Mouse (Mus musculus): ENCODE results near the gene Gpx6.
A peak's percentile ranks its signal among the peaks of the same experiment; 100 is the strongest.

The Gpx6 gene

DNA sequence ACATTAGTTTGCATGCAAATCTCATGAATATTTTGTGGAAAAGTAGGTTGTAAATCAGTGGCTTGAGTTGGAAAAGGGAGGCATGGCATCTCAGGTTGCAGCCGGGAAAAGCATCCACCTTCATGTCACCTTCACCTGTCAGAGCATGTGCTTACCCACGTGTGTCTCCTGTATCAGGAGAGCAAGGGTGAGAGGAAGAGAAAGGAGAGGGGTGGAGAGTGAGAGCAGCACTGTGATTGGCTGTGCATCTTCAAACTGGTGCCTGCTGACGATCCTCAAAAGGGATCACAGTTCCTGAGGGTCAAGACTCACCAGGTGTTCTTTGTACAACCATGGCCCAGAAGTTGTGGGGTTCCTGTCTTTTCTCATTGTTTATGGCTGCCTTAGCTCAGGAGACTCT, at the start of gene Gpx6:
Gene Gpx6 (plus strand): TSS at position 200 of the 400 bp plus-strand sequence.
- no peak for ATAC-seq (ENCODE audit: low TSS enrichment)

DNA sequence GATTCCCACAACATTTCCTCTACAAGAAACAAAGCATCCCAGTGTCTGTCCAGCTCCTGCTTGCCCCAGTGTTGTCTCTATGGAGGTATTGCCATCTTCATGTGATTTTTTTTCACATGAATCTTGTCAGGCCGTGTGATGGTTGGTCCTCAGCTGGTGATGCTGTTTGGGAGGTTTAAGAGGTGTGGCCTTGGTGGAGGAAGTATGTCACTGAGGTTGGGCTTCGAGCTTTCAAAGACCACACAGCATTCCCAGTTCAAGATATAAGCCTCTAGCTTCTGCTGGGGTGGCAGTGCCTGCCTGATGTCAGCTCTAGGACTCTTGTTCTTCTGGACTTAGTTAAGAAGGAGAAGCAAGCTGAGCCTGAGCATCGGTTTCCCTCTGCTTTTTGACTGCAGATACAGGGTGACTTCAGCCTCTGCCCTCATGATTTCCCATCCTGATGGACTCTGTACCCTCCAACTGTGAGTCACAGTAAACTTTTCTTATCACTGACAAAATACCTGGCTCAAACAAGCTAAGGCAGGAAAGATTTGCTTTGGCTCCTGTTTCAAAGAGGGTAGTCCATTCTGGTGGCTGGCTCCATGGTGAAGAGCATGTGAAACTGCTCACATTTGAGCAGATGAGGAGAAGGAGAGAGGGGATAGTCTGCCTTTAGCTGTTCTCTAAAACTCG, 49.0 kb upstream of the Gpx6 start:
- ATAC-seq (ENCODE audit: low TSS enrichment), result no peak

DNA sequence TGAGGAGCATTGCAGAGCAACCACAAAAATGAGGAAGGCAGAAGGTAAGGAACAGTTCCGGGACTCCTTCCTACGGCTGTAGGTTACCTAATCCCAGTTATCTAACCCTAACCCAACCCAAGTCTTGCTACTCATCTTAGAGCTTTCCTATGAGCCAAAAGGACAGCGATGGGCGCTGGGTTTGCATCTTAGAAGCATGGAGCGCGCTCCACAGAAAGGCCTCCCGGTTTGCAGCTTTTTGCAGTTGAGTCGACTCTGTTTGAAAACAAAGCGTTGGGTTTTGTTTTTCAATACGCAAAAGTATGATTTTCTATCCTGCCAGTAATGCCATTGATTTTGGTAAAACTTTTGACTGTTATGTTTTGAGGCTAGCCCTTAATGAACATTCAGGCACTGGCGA, 48.0 kb upstream of the Gpx6 start:
- peak; percentile 36 for ATAC-seq (ENCODE audit: low TSS enrichment)

DNA sequence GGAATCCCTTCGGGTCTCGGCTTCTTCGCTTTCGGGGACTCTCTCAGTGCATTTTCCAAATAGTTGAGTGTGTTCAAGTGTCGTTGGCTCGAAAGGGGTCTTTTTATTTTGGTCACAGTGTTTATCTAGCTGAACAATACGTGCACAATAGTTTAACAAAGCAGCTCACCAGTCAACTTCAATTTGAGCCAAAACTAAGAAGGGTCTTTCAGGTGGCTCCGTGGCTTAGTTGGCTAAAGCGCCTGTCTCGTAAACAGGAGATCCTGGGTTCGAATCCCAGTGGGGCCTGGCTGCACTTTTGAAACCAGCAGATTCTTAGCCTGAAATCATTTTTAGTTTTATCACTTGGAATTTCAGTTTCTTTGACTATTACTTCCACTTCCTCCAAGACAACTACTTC, 47.6 kb upstream of the Gpx6 start:
- peak; percentile 39 for ATAC-seq (ENCODE audit: low TSS enrichment)

DNA sequence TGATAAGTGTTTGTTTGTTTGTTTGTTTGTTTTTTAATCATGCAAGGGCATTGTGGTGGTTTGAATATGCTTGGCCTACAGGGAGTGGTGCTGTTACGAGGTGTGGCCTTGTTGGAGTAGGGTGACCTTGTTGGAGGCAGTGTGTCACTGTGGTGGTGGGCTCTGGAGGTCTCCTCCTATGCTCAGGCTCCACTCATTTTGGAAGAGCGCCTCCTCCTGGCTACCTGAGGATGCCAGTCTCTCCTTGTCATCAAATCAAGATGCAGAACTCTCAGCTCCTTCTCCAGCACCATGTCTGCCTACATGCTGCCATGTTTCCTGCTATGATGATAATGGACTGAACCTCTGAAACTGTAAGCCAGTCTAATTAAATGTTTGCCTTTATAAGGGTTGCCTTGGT, 46.2 kb upstream of the Gpx6 start:
- no peak for ATAC-seq (ENCODE audit: low TSS enrichment)

DNA sequence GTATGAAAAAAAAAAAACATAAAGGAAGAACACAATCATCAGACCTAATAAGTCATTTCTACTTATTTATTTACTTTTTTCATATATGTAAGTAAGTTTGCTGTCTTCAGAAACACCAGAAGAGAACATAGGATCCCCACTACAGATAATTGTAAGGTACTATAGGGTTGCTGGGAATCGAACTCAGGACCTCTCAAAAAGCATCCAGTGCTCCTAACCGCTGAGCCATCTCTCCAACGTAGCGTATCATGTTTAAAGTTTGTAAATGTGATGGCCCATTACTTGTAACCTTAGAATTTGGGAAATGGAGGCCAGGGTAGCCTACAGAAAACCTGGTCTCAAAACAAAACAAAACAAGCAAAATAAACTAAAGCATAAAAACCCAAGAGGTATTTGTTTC, 44.4 kb upstream of the Gpx6 start:
- no peak for ATAC-seq (ENCODE audit: low TSS enrichment)

DNA sequence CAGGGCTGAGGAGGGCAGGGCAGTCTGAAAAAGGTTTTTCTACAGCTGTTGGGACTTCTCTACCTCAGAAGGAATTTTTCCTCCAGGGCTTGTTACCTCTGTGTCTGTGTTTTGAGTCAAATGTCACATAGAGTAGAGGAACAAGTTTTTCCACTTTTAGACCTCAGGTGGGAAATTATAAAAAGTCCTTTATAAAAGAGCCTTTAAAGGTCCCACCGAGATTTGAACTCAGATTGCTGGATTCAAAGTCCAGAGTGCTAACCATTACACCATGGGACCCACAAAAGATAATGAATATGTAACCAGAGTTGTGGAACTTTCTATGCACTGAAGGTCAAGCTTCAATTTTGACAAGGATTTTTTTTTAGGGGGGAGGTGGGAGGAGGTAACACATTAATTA, 43.7 kb upstream of the Gpx6 start:
- no peak for ATAC-seq (ENCODE audit: low TSS enrichment)

DNA sequence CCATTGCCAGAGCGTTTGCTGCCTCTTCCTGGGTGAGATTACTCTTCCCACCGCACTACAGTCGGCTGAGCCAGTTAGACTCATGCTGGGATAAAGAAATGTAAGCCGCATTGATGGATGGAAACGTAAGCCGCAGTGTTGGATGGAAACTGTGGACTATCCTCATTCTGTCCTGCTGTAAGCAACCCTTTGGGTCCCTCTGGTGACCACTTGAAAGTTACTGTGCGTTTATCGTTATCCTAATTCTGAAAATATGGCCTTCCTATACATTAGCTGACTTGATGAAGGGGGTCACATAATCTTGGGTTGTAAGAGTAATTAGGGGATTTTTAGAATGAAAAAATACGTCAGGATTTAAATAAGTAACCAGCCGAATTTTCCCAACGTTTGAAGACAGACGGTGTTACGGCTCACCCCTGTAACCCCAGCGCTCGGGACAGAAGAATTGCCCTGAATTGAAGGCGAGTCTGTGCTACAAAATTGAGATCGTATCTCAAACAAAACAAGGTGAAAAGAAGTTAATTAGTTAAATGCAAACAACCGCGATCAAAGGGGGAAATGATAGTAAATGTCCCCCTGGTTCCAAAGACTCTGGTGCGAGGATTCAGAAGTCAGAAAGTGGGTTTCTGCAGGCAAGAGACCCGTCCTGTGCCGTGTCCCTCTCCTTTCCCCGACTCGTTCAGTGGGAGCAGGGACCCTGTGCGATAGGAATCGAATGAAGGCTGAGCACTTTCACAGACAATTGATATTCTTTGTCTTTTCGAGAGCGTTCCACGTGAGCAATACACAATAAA, 36.7 kb upstream of the Gpx6 start:
- ATAC-seq (ENCODE audit: low TSS enrichment), result peak; percentile 88

DNA sequence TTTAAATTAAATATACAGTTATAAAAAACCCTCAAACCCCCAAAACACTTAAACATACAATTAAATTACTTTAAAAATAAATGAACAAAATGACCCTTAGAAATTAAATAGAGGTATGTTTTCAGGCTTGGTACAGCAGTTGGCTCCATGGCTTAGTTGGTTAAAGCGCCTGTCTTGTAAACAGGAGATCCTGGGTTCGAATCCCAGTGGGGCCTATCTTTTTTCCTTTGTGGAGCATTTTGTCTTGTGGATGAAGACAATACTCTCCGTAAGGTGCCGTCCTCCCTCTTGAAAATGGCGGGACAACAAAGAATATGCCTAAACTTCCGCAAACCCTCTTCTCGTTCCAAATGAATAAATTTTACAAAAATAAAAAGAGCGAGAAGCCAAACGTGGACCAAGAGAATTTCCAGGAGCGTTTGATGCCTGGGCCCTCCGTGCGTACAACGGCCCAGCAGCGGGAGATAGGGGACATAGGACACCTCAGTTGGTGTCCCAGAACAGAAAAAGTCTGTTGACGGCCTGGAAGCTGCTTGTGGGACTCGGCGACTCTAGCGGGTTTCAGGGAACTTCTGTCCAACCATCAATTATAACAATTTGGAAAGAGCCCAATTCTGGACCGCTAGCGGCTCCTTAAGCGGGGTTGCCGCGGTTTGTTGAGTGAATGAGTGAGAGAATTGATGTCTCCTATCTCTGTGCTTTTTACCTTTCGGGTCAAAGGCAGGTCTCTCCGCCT, 35.9 kb upstream of the Gpx6 start:
- peak; percentile 62 for ATAC-seq (ENCODE audit: low TSS enrichment)

DNA sequence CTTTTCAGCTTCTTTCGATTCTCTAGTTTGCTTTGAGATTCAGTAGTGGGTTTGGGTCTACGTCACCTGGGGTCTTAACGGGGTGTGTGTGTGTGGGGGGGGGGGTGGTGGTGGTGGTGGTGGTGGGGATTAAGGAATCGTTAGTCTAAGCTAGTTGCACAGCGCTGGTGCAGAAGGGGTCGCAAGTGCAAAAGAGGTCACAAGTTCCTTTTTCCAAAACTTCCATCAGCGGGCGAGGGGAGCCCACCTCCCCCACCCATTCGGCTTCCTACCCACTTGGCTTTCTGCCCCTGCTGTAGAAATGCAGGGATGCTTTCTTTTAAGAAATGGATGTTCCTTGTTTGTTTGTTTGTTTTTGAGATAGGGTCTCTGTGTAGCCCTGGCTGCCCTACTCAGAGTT, 35.4 kb upstream of the Gpx6 start:
- ATAC-seq (ENCODE audit: low TSS enrichment), result no peak

DNA sequence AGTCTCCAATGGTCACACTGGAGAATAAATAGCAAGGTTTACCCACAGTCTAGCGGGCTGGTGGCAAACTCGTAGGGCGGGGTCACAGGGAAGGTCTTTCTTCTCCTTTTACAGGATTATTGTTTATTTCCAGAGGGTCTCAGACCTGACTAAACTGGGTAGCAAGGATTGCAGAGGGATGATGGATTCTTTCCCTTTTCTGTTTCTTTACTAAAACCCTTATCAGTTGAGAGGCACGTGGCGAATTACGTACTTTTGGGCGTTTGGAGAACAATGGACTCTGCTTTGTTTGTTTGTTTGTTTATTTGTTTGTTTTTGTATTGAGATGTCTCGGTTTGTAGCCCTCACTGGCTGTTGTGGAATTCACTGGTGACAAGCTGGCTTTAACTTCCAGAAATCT, 32.8 kb upstream of the Gpx6 start:
- no peak for ATAC-seq (ENCODE audit: low TSS enrichment)

DNA sequence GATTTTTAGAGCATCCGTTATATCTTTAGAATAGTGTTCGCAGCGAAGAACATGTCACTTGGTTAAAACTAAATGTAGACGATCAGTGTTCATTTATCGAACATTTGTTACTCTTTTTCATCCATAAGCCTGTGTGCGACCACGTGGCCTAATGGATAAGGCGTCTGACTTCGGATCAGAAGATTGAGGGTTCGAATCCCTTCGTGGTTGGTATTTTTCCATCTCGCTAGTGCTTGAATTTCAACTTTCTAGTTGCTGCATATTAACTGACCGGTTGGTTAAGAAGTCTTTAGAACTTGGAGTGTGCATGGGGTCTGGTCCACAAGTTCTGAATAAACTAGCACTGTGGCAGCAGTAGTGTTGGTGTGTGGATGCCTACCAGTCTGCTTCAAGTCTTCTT, 32.4 kb upstream of the Gpx6 start:
- peak; percentile 53 for ATAC-seq (ENCODE audit: low TSS enrichment)

DNA sequence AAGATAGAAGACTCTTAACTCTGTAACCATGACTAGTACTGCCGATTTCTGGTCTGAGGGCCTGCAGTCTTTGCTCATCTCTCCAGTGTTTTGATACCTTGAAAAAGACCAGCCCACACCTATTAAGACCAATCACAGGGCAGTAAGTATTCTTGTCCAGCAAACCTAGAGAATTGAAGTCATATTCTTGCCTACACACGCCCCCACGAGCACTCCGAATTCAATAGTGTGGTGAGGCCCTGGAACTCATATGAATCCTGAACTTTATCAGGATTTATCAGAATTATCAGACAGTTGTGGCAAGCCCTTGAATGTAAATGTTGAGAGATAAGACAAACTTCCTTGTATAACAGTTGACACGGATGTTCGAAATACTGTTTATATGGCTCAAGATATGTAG, 19.3 kb upstream of the Gpx6 start, which contains the start of gene Gpx5:
Gene Gpx5 (minus strand): TSS at position 101 of the 400 bp plus-strand sequence.
- no peak for ATAC-seq (ENCODE audit: low TSS enrichment)

DNA sequence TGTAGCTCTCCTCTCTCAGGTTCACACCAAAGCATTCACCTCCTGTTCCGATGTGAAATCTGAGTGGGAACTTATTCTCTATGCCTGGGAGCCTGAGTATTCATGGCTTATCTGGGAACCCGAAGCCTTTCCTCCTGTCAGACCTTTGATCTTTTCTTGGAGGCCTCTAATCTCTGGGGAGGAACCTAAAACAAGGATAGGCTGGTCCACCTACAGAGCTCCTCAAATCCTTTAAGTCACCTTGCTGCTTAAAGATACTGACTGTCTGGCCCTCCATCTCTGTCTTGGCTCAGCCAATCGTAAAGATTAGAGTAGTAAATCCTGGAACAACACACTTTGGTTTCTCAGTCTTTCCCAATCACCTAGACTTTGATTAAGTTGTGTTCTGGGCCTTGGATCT, 13.4 kb upstream of the Gpx6 start:
- no peak for ATAC-seq (ENCODE audit: low TSS enrichment)

DNA sequence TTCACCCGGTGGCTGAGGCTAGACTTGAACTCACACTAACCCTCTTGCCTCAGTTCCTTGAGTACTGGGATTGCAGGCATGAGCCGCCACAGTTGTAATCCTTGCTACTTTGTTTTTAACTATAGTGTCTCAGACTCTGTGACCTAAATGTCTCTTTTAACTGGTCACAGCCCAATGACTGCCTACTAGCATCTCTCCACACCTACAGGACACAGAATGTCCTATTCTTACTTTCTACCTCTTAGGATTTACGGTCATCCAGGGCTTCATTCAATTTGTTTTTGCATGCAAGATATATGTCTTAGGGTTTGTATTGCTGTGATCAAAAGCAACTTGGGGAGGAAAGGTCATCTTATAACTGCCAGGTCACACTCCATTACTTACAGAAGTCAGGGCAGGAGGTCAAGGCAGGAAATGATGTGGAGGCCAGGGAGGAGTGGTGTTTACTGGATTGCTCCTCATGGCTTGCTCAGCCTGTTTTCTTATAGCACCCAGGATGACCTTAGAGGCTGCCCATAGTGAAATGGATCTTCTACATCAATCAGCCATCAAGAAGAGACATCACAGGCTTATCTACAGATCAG, 7.3 kb upstream of the Gpx6 start:
- ATAC-seq (ENCODE audit: low TSS enrichment), result no peak

DNA sequence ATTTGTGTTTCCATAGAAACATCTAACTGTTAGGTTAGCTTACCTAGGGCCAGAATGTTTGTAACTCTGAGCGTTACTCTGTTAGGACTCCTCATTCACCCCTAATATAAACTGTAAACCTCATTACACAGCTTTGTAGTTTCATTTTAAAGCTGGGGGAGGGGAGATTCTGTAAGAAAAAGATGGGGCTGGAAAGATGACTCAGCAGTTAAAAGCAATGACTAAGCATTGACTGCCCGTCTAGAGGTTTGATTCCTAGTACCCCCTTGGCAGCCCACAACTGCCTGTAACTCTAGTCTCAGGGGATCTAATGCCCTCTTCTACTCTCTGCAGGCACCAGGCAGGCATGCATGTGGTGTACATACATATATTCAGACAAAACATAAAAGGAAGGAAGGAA, 2.1 kb upstream of the Gpx6 start:
- no peak for ATAC-seq (ENCODE audit: low TSS enrichment)

DNA sequence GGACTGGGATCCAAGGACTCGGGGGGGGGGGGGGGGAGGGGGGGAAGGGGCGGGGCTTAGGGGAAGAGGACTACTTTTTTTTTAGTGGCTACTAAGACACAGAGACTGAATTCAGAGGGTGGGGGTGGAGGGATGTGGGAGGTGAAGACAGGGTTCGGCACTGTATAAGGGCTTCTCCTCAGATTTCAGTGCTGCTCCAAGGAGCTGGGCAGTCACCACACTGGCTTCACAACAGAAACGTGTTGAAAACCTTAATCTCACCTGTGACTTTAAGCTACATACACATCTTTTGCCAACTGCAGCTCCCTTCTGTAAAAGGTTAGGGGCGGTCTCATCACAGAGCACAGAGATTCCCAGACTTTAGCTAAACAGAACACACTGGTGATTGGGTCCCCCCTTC, 929 bp downstream of the Gpx6 start:
- ATAC-seq (ENCODE audit: low TSS enrichment), result no peak

DNA sequence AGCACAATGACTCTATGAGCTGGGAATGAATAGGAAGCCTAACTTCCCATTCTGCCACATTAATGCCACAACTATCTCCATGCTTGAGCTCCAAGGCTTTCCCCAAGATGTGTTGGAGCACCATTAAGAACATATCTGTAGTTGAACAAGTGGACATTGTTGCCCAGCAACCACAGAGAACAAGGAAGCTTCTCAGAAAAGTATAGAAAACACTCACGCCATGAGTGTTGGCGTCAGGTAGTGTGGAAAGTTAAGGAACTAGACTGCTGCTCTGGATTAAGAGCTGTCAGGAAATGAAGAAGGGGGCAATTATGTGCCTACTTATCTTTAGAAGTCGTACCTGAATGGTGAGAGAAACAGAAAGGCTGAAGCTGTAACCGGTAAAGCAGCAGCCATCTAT, 2.0 kb downstream of the Gpx6 start:
- ATAC-seq (ENCODE audit: low TSS enrichment), result no peak

DNA sequence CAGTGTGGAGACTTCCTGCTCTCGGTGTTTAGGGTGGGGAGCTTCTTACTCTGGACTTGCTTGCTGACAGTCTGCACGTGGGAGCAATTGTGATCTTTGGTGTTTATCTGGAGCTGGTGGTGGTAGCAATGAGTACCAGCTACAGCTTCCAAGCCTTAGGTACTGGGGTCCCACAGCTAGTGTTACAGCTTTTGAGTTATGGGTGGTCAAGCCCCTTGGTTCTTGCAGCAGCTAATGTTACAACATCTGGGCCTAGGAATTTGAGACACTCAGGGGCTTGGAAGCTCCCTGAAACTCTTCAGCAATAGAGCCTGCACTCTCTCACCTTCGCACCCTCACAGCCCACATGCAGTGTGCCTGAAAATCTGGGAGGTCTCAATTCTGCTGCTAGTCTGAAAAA, 8.3 kb downstream of the Gpx6 start:
- ATAC-seq (ENCODE audit: low TSS enrichment), result no peak

DNA sequence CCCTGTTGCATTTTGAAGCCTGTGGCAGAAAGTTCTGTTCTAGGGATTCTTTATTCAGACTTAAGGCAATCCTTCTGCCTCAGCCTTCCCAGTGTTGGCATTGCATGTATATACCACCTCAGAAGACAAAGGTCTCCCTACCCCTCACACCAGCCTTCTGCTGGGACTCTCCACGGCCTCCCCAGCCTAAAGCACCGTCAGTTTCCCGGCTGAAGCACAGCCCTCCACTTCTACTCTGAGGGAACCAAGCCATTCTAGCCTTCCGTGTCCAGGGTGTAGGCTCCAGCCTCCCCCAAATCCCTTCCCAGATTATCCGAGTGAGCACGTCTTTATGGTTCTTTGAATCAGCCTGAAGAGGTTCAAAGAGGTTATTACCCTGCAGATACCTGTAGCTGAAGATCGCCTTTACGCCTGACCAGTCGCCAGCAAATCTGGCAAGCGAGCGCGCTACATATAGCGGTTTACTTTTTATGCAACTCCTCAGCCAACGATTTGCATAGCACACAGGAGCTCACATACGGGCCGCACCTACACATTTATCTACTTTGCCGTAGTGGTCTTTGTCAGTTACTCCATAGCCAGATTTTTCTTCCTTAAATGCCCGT, 10.1 kb downstream of the Gpx6 start:
- peak; percentile 66 for ATAC-seq (ENCODE audit: low TSS enrichment)

DNA sequence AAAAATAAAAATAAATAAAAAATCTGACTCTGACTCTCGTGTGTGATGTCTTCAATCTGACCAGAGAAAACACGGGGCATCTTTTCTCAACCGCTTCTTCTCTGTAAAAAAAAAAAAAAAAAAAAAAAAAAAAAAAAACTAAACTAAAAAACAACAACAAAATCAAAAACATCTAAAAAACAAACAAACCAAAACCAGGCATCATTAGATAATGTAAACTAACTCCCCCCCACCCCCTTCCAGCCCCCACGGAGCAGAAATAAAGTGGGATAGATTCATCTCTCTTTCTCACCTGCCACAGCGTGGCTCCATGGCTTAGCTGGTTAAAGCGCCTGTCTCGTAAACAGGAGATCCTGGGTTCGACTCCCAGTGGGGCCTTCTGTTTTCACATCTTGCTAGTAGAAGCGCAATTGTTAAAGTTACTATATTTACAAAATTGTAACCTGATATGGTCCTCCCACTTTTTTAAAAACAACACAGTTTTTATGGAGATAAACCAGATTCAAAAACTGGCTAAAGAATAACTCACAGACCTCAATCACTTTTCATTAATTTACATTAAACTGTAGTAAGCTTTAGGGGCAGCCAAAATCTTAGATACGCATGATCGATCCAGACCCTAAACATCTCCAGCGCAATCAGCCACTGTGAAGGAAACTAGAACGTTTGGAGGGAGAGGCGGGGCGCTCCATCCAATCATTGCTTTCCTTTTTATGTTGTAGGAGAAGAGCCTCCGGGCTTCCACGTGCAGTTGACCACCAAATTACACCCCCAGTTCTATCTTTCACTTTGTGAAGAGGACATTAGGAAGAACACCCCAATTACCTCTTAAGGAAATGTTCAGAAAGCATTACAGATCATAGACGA, 10.8 kb downstream of the Gpx6 start:
- ATAC-seq (ENCODE audit: low TSS enrichment), result peak; percentile 42
